Mouse (Mus musculus): Measurements from ENCODE around the gene Trappc2.

DNA sequence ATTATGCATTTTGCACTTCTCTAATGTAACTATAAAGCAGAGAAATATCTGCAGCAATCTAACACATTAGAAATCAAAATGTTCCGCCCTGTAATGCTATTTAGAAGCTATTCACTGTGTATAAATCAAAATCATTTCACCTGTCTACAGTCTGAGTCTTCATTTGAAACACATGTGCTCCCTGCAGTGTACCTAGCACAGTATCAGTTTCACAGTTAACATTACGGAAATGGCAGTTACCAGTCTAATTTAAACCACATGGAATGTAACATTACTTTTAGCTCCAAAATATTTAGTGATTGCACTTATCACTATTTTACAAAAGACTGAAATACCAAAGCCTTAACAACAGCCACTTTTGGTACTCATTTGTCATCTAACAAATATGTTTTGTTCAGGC lies 5.6 kb upstream of the Trappc2 start:
- no peak for TF ChIP-seq CTCF (IDR thresholded peaks at IDR 0.05; ENCODE audit: low read depth)
- TF ChIP-seq EP300 (IDR thresholded peaks at IDR 0.05; ENCODE audit: low read depth): no peak

All from heart, postnatal 0 days (tissue).